12 mouse cellular contexts compared by ENCODE assay signal in genomic region chr4:136028132-136028564, GRCm38 (mm10). TPM values are rescaled to one million over a fixed set of nuclear protein-coding genes. Genes with fewer than 3 reads are reported as not detected.
DNase-seq lines count a peak whose midpoint lies in the region; ATAC-seq and TF ChIP-seq lines count a peak whose summit lies in the region.
"Had no signal": no experiment of that assay in that cellular context is flagged by ENCODE, and none has a peak within 500 bp of the region (broad histone marks: within the 10 kb centered on the region; RNA-seq: fewer than 3 reads in every experiment).

No protein-coding gene starts in this region.

- H3K9ac ChIP-seq in liver, embryonic 11.5 days (ENCODE audit: low read depth, low read length) = no peak overlapping the region
- H3K9ac ChIP-seq in liver, postnatal 0 days (replicated peaks) = peak overlapping the region; percentile 51

- no peak for TF ChIP-seq EP300 in liver, postnatal 0 days (IDR thresholded peaks at IDR 0.05; ENCODE audit: low read depth)

- H3K4me3 ChIP-seq in liver, embryonic 11.5 days (ENCODE audit: low read depth, low read length) = no peak overlapping the region
- H3K4me3 ChIP-seq in bone marrow macrophage, adult 2 months (ENCODE audit: insufficient read depth, low read length) = peak overlapping the region; percentile 47
- peak overlapping the region; percentile 30 for H3K4me3 ChIP-seq in liver, postnatal 0 days (ENCODE audit: low read depth, low read length)
- H3K4me3 ChIP-seq: heart, embryonic 10.5 days; limb, embryonic 13.5 days had no signal

- intact Hi-C loops in gastrocnemius, postnatal 36 days (cut with DNase I) = loop anchor here (5.0 kb wide), 1 partner anchor 41 kb away; the partner anchor contains the start of gene Pithd1

- no peaks in the 10 kb centered on the region for H3K9me3 ChIP-seq in liver, embryonic 11.5 days (ENCODE audit: control insufficient read depth, low read length)
- H3K9me3 ChIP-seq in liver, postnatal 0 days (ENCODE audit: low read length) = no peaks in the 10 kb centered on the region
- H3K9me3 ChIP-seq: heart, embryonic 10.5 days; limb, embryonic 13.5 days had no signal

- H3K27me3 ChIP-seq in liver, embryonic 11.5 days (replicated peaks; ENCODE audit: control insufficient read depth, insufficient read depth, low read length) = no peaks in the 10 kb centered on the region
- H3K27me3 ChIP-seq in liver, postnatal 0 days (ENCODE audit: insufficient read depth, low read length) = no peaks in the 10 kb centered on the region
- H3K27me3 ChIP-seq: limb, embryonic 13.5 days had no signal

- 0 out of 2 replicates have a peak overlapping the region, but pooled peaks have one; percentile 5 for H3K4me2 ChIP-seq in liver, embryonic 11.5 days
- peak overlapping the region; percentile 68 for H3K4me2 ChIP-seq in liver, postnatal 0 days (ENCODE audit: low read depth, low read length)
- H3K4me2 ChIP-seq: limb, embryonic 13.5 days had no signal

- WGBS in liver, embryonic 11.5 days = 70% methylated on average over 19 of the region's 19 CpGs
- 29% methylated on average over 19 of the region's 19 CpGs for WGBS in liver, postnatal 0 days (ENCODE audit: insufficient replicate concordance)

- no peak overlapping the region for H3K27ac ChIP-seq in liver, embryonic 11.5 days (ENCODE audit: low read depth, low read length)
- peak overlapping the region; percentile 89 for H3K27ac ChIP-seq in bone marrow macrophage, adult 2 months (ENCODE audit: insufficient read depth, low read depth, low read length)
- peak overlapping the region; percentile 92 for H3K27ac ChIP-seq in liver, postnatal 0 days (ENCODE audit: low read depth)
- H3K27ac ChIP-seq: heart, embryonic 10.5 days; limb, embryonic 13.5 days had no signal

- no peak for TF ChIP-seq POLR2A in bone marrow macrophage, adult 2 months (IDR thresholded peaks at IDR 0.05; ENCODE audit: borderline replicate concordance, low read depth, low read length)

- peaks cover 18% of the 10 kb centered on the region for H3K4me1 ChIP-seq in liver, embryonic 11.5 days (replicated peaks; ENCODE audit: control insufficient read depth, insufficient read depth, low read length)
- peaks cover 46% of the 10 kb centered on the region for H3K4me1 ChIP-seq in bone marrow macrophage, adult 2 months (ENCODE audit: control insufficient read depth, insufficient read depth, low read length)
- peaks cover 46% of the 10 kb centered on the region for H3K4me1 ChIP-seq in liver, postnatal 0 days (ENCODE audit: insufficient read depth)

- no peaks in the 10 kb centered on the region for H3K36me3 ChIP-seq in liver, embryonic 11.5 days (ENCODE audit: control insufficient read depth, insufficient read depth, low read length)
- H3K36me3 ChIP-seq in liver, postnatal 0 days (replicated peaks; ENCODE audit: insufficient read depth, low read length) = no peaks in the 10 kb centered on the region
- H3K36me3 ChIP-seq: heart, embryonic 10.5 days; limb, embryonic 13.5 days had no signal

- no peak for DNase-seq in liver, embryonic 11.5 days (ENCODE audit: low spot score)
- no peak for DNase-seq in liver
- peak; percentile 27 for DNase-seq in liver, postnatal 0 days
- peak; percentile 55 for DNase-seq in thymus, postnatal 14 days
- no peak for DNase-seq in left cerebral cortex, adult 8-10 months (ENCODE audit: low spot score in 2 of 2)
- no peak for DNase-seq in urinary bladder, postnatal 14 days (ENCODE audit: low spot score)
- DNase-seq in gastrocnemius, postnatal 36 days = no peak
- DNase-seq: cerebellum, adult 11 months; kidney, adult 9 months had no signal

- ATAC-seq in liver, embryonic 11.5 days (replicated peaks; ENCODE audit: low FRiP score) = no peak
- ATAC-seq in liver, postnatal 0 days = no peak

- no peak for TF ChIP-seq CTCF in bone marrow macrophage, adult 2 months (IDR thresholded peaks at IDR 0.05; ENCODE audit: low read depth, low read length)
- no peak for TF ChIP-seq CTCF in liver, postnatal 0 days (IDR thresholded peaks at IDR 0.05; ENCODE audit: low read depth)

RNA-seq across cellular contexts. Expression of gene Eloa, which starts 6.6 kb away (rescaled TPM):
- polyA plus RNA-seq in liver, embryonic 11.5 days (2014; fragmentation: Nextera tagmentation; extraction: Ambion mirVana) = 48.6 and 51.6 TPM in 2 replicates
- 66.0 and 69.3 TPM in 2 replicates for polyA plus RNA-seq in bone marrow macrophage, adult 2 months (2012; ENCODE audit: insufficient read depth, insufficient read length, missing spikeins)
- polyA plus RNA-seq in liver, postnatal 0 days (2015; fragmentation: Nextera tagmentation; extraction: Ambion mirVana) = 15.9 and 16.7 TPM in 2 replicates
- 10 to 100 TPM; 28.3 to 29.0 (median 28.6) TPM for total RNA-seq in left cerebral cortex, adult 8-10 months (2022)
- 10 to 100 TPM; 50.3 to 60.4 TPM for total RNA-seq in gastrocnemius, postnatal 36 days (2021)

RNA-seq across cellular contexts. Expression of gene Rpl11, which starts 25.1 kb away (rescaled TPM):
- 567 and 611 TPM in 2 replicates for polyA plus RNA-seq in liver, embryonic 11.5 days (2014; fragmentation: Nextera tagmentation; extraction: Ambion mirVana)
- 1,501 and 1,718 TPM in 2 replicates for polyA plus RNA-seq in bone marrow macrophage, adult 2 months (2012; ENCODE audit: insufficient read depth, insufficient read length, missing spikeins)
- polyA plus RNA-seq in liver, postnatal 0 days (2015; fragmentation: Nextera tagmentation; extraction: Ambion mirVana) = 251 and 260 TPM in 2 replicates
- 100 to 1,000 TPM; 194 to 341 (median 271) TPM for total RNA-seq in left cerebral cortex, adult 8-10 months (2022)
- total RNA-seq in gastrocnemius, postnatal 36 days (2021) = 100 to 1,000 TPM; 188 to 251 TPM

RNA-seq across cellular contexts. Expression of gene Pithd1, which starts 41.1 kb away (rescaled TPM):
- 96.9 and 106 TPM in 2 replicates for polyA plus RNA-seq in liver, embryonic 11.5 days (2014; fragmentation: Nextera tagmentation; extraction: Ambion mirVana)
- 31.0 and 31.5 TPM in 2 replicates for polyA plus RNA-seq in bone marrow macrophage, adult 2 months (2012; ENCODE audit: insufficient read depth, insufficient read length, missing spikeins)
- polyA plus RNA-seq in liver, postnatal 0 days (2015; fragmentation: Nextera tagmentation; extraction: Ambion mirVana) = 42.9 and 45.2 TPM in 2 replicates
- 10 to 100 TPM; 82.0 to 99.8 (median 91.3) TPM for total RNA-seq in left cerebral cortex, adult 8-10 months (2022)
- total RNA-seq in gastrocnemius, postnatal 36 days (2021) = 10 to 100 TPM; 21.3 to 23.9 TPM

RNA-seq across cellular contexts. Expression of gene Lypla2, which starts 55.7 kb away (rescaled TPM):
- polyA plus RNA-seq in liver, embryonic 11.5 days (2014; fragmentation: Nextera tagmentation; extraction: Ambion mirVana) = 104 and 106 TPM in 2 replicates
- 74.7 and 77.1 TPM in 2 replicates for polyA plus RNA-seq in bone marrow macrophage, adult 2 months (2012; ENCODE audit: insufficient read depth, insufficient read length, missing spikeins)
- 54.2 and 55.5 TPM in 2 replicates for polyA plus RNA-seq in liver, postnatal 0 days (2015; fragmentation: Nextera tagmentation; extraction: Ambion mirVana)
- total RNA-seq in left cerebral cortex, adult 8-10 months (2022) = 10 to 100 TPM; 77.5 to 92.7 (median 82.3) TPM
- total RNA-seq in gastrocnemius, postnatal 36 days (2021) = 10 to 100 TPM; 22.8 to 27.2 TPM

Comparison
In these comparisons a context has a peak if more than half of its experiments do, and no peak if none do; other contexts are left out.
1. DNase-seq: peak in liver, postnatal 0 days (single experiment) and thymus, postnatal 14 days (single experiment); none in liver, embryonic 11.5 days (single experiment), liver (single experiment), left cerebral cortex, adult 8-10 months (0 of 2), urinary bladder, postnatal 14 days (single experiment) and gastrocnemius, postnatal 36 days (0 of 2).